Mouse (Mus musculus): ENCODE measurements around the gene Nucks1.

GRCm38 (mm10) chr1:131879816-131880215, 30.5 kb upstream of the Nucks1 start:
- TF ChIP-seq CTCF (IDR thresholded peaks at IDR 0.05) (no peak), EP300 (IDR thresholded peaks at IDR 0.05) (no peak)

All from lung, postnatal 0 days (tissue).